1 mouse cellular context compared by ENCODE assay signal in the genomic region with DNA sequence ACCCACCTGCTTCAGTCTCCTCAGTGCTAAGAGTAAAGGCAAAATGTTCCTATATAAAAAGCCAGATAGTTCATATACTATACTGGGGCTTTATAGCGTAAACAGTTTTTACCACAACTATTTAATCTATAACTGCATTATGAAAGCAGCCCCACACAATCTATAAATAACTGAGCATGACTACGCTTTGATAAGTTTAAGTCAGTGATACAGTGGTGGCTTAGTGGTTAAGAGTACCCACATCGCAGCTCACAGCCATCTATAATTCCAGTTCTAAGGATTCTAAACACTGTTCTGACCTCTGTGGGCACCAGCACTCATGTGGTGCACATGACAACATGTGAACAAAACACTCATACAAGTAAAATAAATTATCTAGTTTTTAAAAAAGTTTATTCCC.
A peak's percentile ranks its signal among the peaks of the same experiment; 100 is the strongest.
TF ChIP-seq lines count a peak whose summit lies in the region.

No protein-coding gene starts in this region.

TF ChIP-seq in MEL, 35 proteins besides CTCF, POLR2A, EP300 and RAD21:
- TF ChIP-seq E2F4 (IDR thresholded peaks at IDR 0.05; ENCODE audit: borderline replicate concordance, low read depth, low read length) (no peak), MYB (IDR thresholded peaks at IDR 0.05; ENCODE audit: low read depth, low read length) (peak; percentile 10; the same call in 1 of the 2 replicates), SIN3A (IDR thresholded peaks at IDR 0.05; ENCODE audit: low read length) (peak; percentile 47; the same call in 1 of the 2 replicates), SMC3 (IDR thresholded peaks at IDR 0.05; ENCODE audit: low read depth, low read length) (no peak), KAT2A (conservative IDR thresholded peaks at IDR 0.05; ENCODE audit: low read depth, low read length) (no peak), TCF12 (IDR thresholded peaks at IDR 0.05; ENCODE audit: low read depth, low read length) (peak; percentile 87), GATA1 (IDR thresholded peaks at IDR 0.05; ENCODE audit: low read depth, low read length) (peak; percentile 74), UBTF (IDR thresholded peaks at IDR 0.05; ENCODE audit: borderline replicate concordance, insufficient read depth, low read depth, low read length) (no peak), MEF2A (IDR thresholded peaks at IDR 0.05; ENCODE audit: extremely low read depth, insufficient replicate concordance, low read depth, low read length, poor library complexity, severe bottlenecking) (peak; percentile 95; the same call in 1 of the 2 replicates), BHLHE40 (IDR thresholded peaks at IDR 0.05; ENCODE audit: borderline replicate concordance, low read depth, low read length) (peak; percentile 60; the same call in 1 of the 2 replicates), MXI1 (IDR thresholded peaks at IDR 0.05; ENCODE audit: low read depth, low read length) (no peak), RCOR1 (IDR thresholded peaks at IDR 0.05; ENCODE audit: low read depth, low read length) (peak; percentile 76), JUND (IDR thresholded peaks at IDR 0.05; ENCODE audit: low read depth, low read length) (no peak), ETS1 (IDR thresholded peaks at IDR 0.05; ENCODE audit: low read depth, low read length) (peak; percentile 76), CHD1 (IDR thresholded peaks at IDR 0.05; ENCODE audit: low read depth, low read length) (no peak)
